Mouse (Mus musculus) gastrocnemius, adult 18-20 months (tissue): Measurements from ENCODE around the gene Pfn1. TPM values are rescaled to one million over a fixed set of nuclear protein-coding genes. Genes with fewer than 3 reads are reported as not detected.

Experiments
- total RNA-seq, 2 experiments: library from RNA; stranded (reverse); gene quantifications; 2 replicates each; pipeline ENCODE4 v1.2.3; 2021

The Pfn1 gene
- total RNA-seq, 2 experiments from 2014 or later = 217 to 233 TPM

Other genes starting within 250 kb of the Pfn1 start
- 10 to 100 TPM; 17.9 to 19.2 TPM for gene Pelp1, start 244.6 kb downstream of the Pfn1 start, total RNA-seq
- 1 to 10 TPM; 7.6 to 9.0 TPM for gene Arrb2, start 222.0 kb downstream of the Pfn1 start, total RNA-seq
- gene Med11, start 202.7 kb downstream of the Pfn1 start, total RNA-seq = 1 to 10 TPM; 4.2 to 4.9 TPM
- gene Zmynd15, start 195.2 kb downstream of the Pfn1 start, total RNA-seq = under 1 TPM; 0.19 to 0.25 TPM
- gene Cxcl16, start 194.7 kb downstream of the Pfn1 start, total RNA-seq = 1 to 10 TPM in 1 of 2 experiments, under 1 TPM in 1; 0.73 to 1.2 TPM
- gene Tm4sf5, start 149.4 kb downstream of the Pfn1 start, total RNA-seq = not detected
- gene Vmo1, start 140.0 kb downstream of the Pfn1 start, total RNA-seq = not detected
- not detected for gene Gltpd2, start 135.4 kb downstream of the Pfn1 start, total RNA-seq
- gene Psmb6, start 129.3 kb downstream of the Pfn1 start, total RNA-seq = 100 to 1,000 TPM; 226 to 241 TPM
- not detected for gene Gm40193, start 121.7 kb downstream of the Pfn1 start, total RNA-seq
- 10 to 100 TPM; 12.2 to 17.7 TPM for gene Pld2, start 114.6 kb downstream of the Pfn1 start, total RNA-seq
- 10 to 100 TPM; 28.8 to 34.1 TPM for gene Mink1, start 91.8 kb downstream of the Pfn1 start, total RNA-seq
- gene 4930544D05Rik, start 38.8 kb downstream of the Pfn1 start, total RNA-seq = not detected
- gene Chrne, start 35.4 kb downstream of the Pfn1 start, total RNA-seq = 10 to 100 TPM; 14.7 to 20.6 TPM
- under 1 TPM in 1 of 2 experiments, not detected in 1; 0.09 TPM for gene Gp1ba, start 15.5 kb downstream of the Pfn1 start, total RNA-seq
- gene Rnf167, start 7.4 kb downstream of the Pfn1 start, total RNA-seq = 10 to 100 TPM; 35.3 to 37.2 TPM
- gene Slc25a11, start 7.2 kb downstream of the Pfn1 start, total RNA-seq = 100 to 1,000 TPM; 292 to 304 TPM
- gene Eno3, start 2.6 kb upstream of the Pfn1 start, total RNA-seq = 1,000 to 10,000 TPM; 5,616 to 7,081 TPM
- gene Spag7, start 14.8 kb upstream of the Pfn1 start, total RNA-seq = 100 to 1,000 TPM in 1 of 2 experiments, 10 to 100 TPM in 1; 83.4 to 103 TPM
- 10 to 100 TPM; 40.6 TPM for gene Camta2, start 33.5 kb upstream of the Pfn1 start, total RNA-seq
- 1 to 10 TPM; 4.1 to 6.4 TPM for gene Inca1, start 45.5 kb upstream of the Pfn1 start, total RNA-seq
- gene Kif1c, start 45.9 kb upstream of the Pfn1 start, total RNA-seq = 100 to 1,000 TPM; 587 to 632 TPM
- gene Zfp3, start 109.6 kb upstream of the Pfn1 start, total RNA-seq = 10 to 100 TPM; 12.0 to 13.0 TPM
- gene Scimp, start 157.9 kb upstream of the Pfn1 start, total RNA-seq = not detected
- 10 to 100 TPM; 36.6 to 39.7 TPM for gene Rabep1, start 190.1 kb upstream of the Pfn1 start, total RNA-seq